Mouse (Mus musculus): ENCODE measurements around the gene Bcam. TPM values are rescaled to one million over a fixed set of nuclear protein-coding genes. Genes with fewer than 3 reads are reported as not detected.

Gene Bcam
- total and polyA plus RNA-seq, 3 experiments: 3.0 to 10.9 (median 4.8) TPM

DNA sequence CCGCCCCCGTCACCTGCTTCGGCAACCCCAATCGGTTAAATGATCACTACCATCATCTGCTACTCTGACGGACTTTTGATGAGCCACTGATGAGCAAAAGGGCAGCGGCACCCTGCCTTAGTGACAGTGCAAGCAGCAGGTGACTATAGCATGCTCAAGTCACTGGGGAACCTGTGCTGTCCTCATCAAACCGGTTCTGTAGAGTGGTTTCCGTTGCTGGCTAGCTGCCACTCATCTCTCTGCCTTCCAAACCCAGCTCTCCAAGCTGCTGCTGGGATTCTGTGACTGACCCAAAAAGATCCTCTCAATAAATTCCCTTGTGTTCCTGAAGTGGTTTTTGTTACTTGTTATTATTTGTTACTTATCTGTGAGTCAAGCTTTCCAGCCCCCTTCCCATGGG lies 7.8 kb upstream of the Bcam start:
- H3K9me3 ChIP-seq (replicated peaks; ENCODE audit: low read length): peaks cover 13% of the 10 kb centered on the region
- peaks cover 1% of the 10 kb centered on the region for H3K27me3 ChIP-seq (replicated peaks)
- H3K4me3 ChIP-seq (replicated peaks in 1 of 3; ENCODE audit: low read depth in 2 of 3, low read length in 2 of 3, poor library complexity in 1 of 3): no peak overlapping the region
- no peaks in the 10 kb centered on the region for H3K4me1 ChIP-seq (ENCODE audit: control insufficient read depth in 1 of 2, insufficient read depth in 2 of 2)
- no peak for TF ChIP-seq GABPA (IDR thresholded peaks at IDR 0.05; ENCODE audit: insufficient replicate concordance, low read depth, low read length)
- no peak for TF ChIP-seq ETS1 (conservative IDR thresholded peaks at IDR 0.05; ENCODE audit: low read depth, low read length)
- no peak for TF ChIP-seq CHD2 (IDR thresholded peaks at IDR 0.05; ENCODE audit: low read length)
- TF ChIP-seq ELF1 (IDR thresholded peaks at IDR 0.05; ENCODE audit: low read depth, low read length): no peak
- no peak for TF ChIP-seq MYC (IDR thresholded peaks at IDR 0.05; ENCODE audit: low read depth, low read length)
- no peak for TF ChIP-seq UBTF (IDR thresholded peaks at IDR 0.05; ENCODE audit: low read depth, low read length)
- no peak for TF ChIP-seq NRF1 (IDR thresholded peaks at IDR 0.05; ENCODE audit: low read depth, low read length)
- no peak for TF ChIP-seq PAX5 (IDR thresholded peaks at IDR 0.05; ENCODE audit: low read length)
- no peak for TF ChIP-seq JUND (conservative IDR thresholded peaks at IDR 0.05; ENCODE audit: low read depth, low read length)
- no peak for TF ChIP-seq JUN (IDR thresholded peaks at IDR 0.05; ENCODE audit: insufficient read depth, low read depth, low read length)
- no peak for TF ChIP-seq E2F4 (IDR thresholded peaks at IDR 0.05; ENCODE audit: insufficient replicate concordance, low read depth, low read length)
- TF ChIP-seq MAFK (IDR thresholded peaks at IDR 0.05; ENCODE audit: insufficient replicate concordance, low read length): no peak
- TF ChIP-seq KAT2A (IDR thresholded peaks at IDR 0.05; ENCODE audit: insufficient replicate concordance, low read length): no peak
- TF ChIP-seq TBP (conservative IDR thresholded peaks at IDR 0.05; ENCODE audit: low read depth, low read length): no peak
- TF ChIP-seq MAZ (IDR thresholded peaks at IDR 0.05; ENCODE audit: low read depth, low read length): no peak
- TF ChIP-seq POLR2AphosphoS2 (IDR thresholded peaks at IDR 0.05; ENCODE audit: low read depth, low read length): no peak
- TF ChIP-seq ZNF384 (IDR thresholded peaks at IDR 0.05; ENCODE audit: low read depth, low read length): no peak
- in situ Hi-C loops (cut with MboI; ENCODE audit: low pct_ligation_motif_present, low pct_unique_long_range_greater_than_20kb, low sequenced_read_pairs): no loop called here
- no peaks in the 10 kb centered on the region for H3K79me2 ChIP-seq (replicated peaks; ENCODE audit: control insufficient read depth, extremely low read depth, insufficient read depth, poor library complexity, severe bottlenecking)
- H3K9ac ChIP-seq (ENCODE audit: insufficient read depth, low read depth): no peak overlapping the region
- H3K36me3 ChIP-seq (replicated peaks in 1 of 2; ENCODE audit: control insufficient read depth in 1 of 2, insufficient read depth in 1 of 2, low read length in 1 of 2): peaks cover 2 to 23% of the 10 kb centered on the region in 2 experiments
- H3K4me2 ChIP-seq (ENCODE audit: insufficient read depth, low read depth, poor library complexity, severe bottlenecking): no peak overlapping the region
- dilution Hi-C loops (cut with MboI; ENCODE audit: extremely low pct_ligation_motif_present, extremely low pct_unique_long_range_greater_than_20kb, low sequenced_read_pairs): no loop called here
- H3K27ac ChIP-seq (ENCODE audit: insufficient read depth, low read depth): no peak overlapping the region
- no peak for DNase-seq (ENCODE audit: extremely low read depth)

DNA sequence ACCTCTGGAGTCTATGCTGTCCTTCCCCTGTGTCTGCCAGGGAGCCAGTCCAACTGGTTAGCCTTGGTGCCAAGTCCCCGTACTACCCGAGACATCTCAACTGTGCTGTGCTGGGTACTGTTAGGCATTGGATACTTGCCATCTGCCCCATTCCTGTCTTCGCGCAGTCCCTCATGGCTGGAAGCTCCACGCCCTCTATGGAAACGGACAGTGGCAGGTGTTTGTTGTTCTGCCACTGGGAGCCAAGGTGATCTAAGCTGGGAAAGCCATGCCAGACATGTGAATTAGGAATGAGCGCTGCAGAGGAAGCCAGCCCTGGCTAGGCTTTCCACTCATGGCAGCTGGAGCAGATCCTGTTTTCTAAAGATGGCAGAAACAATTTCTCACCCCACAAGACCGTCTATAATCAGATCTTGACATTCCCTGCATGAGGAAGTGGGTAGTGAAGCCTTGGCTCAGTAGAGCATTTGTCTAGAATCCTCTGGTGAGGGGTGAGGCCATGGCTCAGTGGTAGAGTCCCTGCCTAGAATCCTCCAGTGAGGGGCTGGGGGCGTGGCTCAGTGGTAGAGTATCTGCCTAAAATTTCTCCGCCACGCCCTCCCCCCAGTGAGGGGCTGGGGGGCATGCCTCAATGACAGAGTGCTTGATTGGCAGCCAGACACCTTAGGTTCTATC lies 6.4 kb upstream of the Bcam start:
- Histone ChIP-seq H3K9ac (ENCODE audit: insufficient read depth, low read depth) (no peak overlapping the region), H3K4me3 (replicated peaks in 1 of 3; ENCODE audit: low read depth in 2 of 3, low read length in 2 of 3, poor library complexity in 1 of 3) (no peak overlapping the region), H3K4me1 (ENCODE audit: control insufficient read depth in 1 of 2, insufficient read depth in 2 of 2) (no peaks in the 10 kb centered on the region), H3K79me2 (replicated peaks; ENCODE audit: control insufficient read depth, extremely low read depth, insufficient read depth, poor library complexity, severe bottlenecking) (no peaks in the 10 kb centered on the region), H3K27ac (ENCODE audit: insufficient read depth, low read depth) (no peak overlapping the region), H3K27me3 (replicated peaks) (peaks cover 9% of the 10 kb centered on the region), H3K4me2 (ENCODE audit: insufficient read depth, low read depth, poor library complexity, severe bottlenecking) (no peak overlapping the region), H3K36me3 (replicated peaks in 1 of 2; ENCODE audit: control insufficient read depth in 1 of 2, insufficient read depth in 1 of 2, low read length in 1 of 2) (peaks cover 2 to 14% of the 10 kb centered on the region in 2 experiments), H3K9me3 (replicated peaks; ENCODE audit: low read length) (peaks cover 11% of the 10 kb centered on the region)
- no peak for TF ChIP-seq MEF2A (IDR thresholded peaks at IDR 0.05; ENCODE audit: borderline replicate concordance, low read depth, low read length)
- no peak for TF ChIP-seq RCOR1 (conservative IDR thresholded peaks at IDR 0.05; ENCODE audit: low read depth, low read length)
- TF ChIP-seq USF2 (conservative IDR thresholded peaks at IDR 0.05; ENCODE audit: low read depth, low read length): no peak
- no peak for TF ChIP-seq CHD2 (IDR thresholded peaks at IDR 0.05; ENCODE audit: low read length)
- TF ChIP-seq MAX (IDR thresholded peaks at IDR 0.05; ENCODE audit: low read length): no peak
- no peak for TF ChIP-seq POLR2AphosphoS2 (IDR thresholded peaks at IDR 0.05; ENCODE audit: low read depth, low read length)
- no peak for TF ChIP-seq ZKSCAN1 (IDR thresholded peaks at IDR 0.05; ENCODE audit: borderline replicate concordance, low read depth, low read length)
- TF ChIP-seq ETS1 (conservative IDR thresholded peaks at IDR 0.05; ENCODE audit: low read depth, low read length): no peak
- no peak for TF ChIP-seq ZNF384 (IDR thresholded peaks at IDR 0.05; ENCODE audit: low read depth, low read length)
- TF ChIP-seq EP300 (IDR thresholded peaks at IDR 0.05; ENCODE audit: low read length): no peak
- TF ChIP-seq TBP (conservative IDR thresholded peaks at IDR 0.05; ENCODE audit: low read depth, low read length): no peak
- TF ChIP-seq CHD1 (IDR thresholded peaks at IDR 0.05; ENCODE audit: low read depth, low read length): no peak
- TF ChIP-seq UBTF (IDR thresholded peaks at IDR 0.05; ENCODE audit: low read depth, low read length): no peak
- DNase-seq (ENCODE audit: extremely low read depth): no peak
- dilution Hi-C loops (cut with MboI; ENCODE audit: extremely low pct_ligation_motif_present, extremely low pct_unique_long_range_greater_than_20kb, low sequenced_read_pairs): no loop called here
- in situ Hi-C loops (cut with MboI; ENCODE audit: low pct_ligation_motif_present, low pct_unique_long_range_greater_than_20kb, low sequenced_read_pairs): no loop called here

Measured in CH12.LX (cell line).